Mouse (Mus musculus) midbrain, embryonic 16.5 days (tissue): ENCODE data around the gene Slc1a6. TPM values are rescaled to one million over a fixed set of nuclear protein-coding genes. Genes with fewer than 3 reads are reported as not detected.

ENCODE experiments used
- ATAC-seq: fragments of 200-750 bp; cut with Nextera tagmentation; 2 replicates; pipeline ENCODE4 v1.8.0; 2017; ENCODE audit warnings: moderate TSS enrichment
- H3K27ac ChIP-seq: fragments of 300-500 bp; sonication (generic); 2 replicates; pipeline ENCODE4 v1.5.1; 2014; ENCODE audit warnings: mild to moderate bottlenecking, low read length, mixed read lengths
- H3K27me3 ChIP-seq: fragments of 300-500 bp; sonication (generic); 2 replicates; pipeline ENCODE4 v1.6.1; 2014; ENCODE audit warnings: low read depth, low read length, mixed read lengths; ENCODE audit not compliant: control insufficient read depth, insufficient read depth
- H3K36me3 ChIP-seq: fragments of 300-500 bp; sonication (generic); 2 replicates; pipeline ENCODE4 v1.6.1; 2014; ENCODE audit warnings: mild to moderate bottlenecking, low read length, moderate library complexity, mixed read lengths; ENCODE audit not compliant: control insufficient read depth, insufficient read depth
- H3K4me1 ChIP-seq: fragments of 300-500 bp; sonication (generic); 2 replicates; pipeline ENCODE4 v1.6.1; 2014; ENCODE audit warnings: mild to moderate bottlenecking, low read length, mixed read lengths; ENCODE audit not compliant: control insufficient read depth, insufficient read depth
- H3K4me2 ChIP-seq: fragments of 300-500 bp; sonication (generic); 2 replicates; pipeline ENCODE4 v1.6.1; 2014; ENCODE audit warnings: mild to moderate bottlenecking, low read length, mixed read lengths
- H3K4me3 ChIP-seq: fragments of 300-500 bp; sonication (generic); 2 replicates; pipeline ENCODE4 v1.5.1; 2014; ENCODE audit warnings: low read depth, mild to moderate bottlenecking, low read length, moderate library complexity, mixed read lengths
- H3K9ac ChIP-seq: fragments of 300-500 bp; sonication (generic); 2 replicates; pipeline ENCODE4 v1.6.1; 2014; ENCODE audit warnings: low read depth, low read length, mixed read lengths
- H3K9me3 ChIP-seq: fragments of 300-500 bp; sonication (generic); replicated peaks from 2 replicates; pipeline ENCODE4 v1.6.1; 2014; ENCODE audit warnings: mild to moderate bottlenecking, low read length, mixed read lengths; ENCODE audit not compliant: control insufficient read depth, poor library complexity, severe bottlenecking
- WGBS: fragments of 180-500 bp; shearing (Covaris S2); extraction: QIAGEN DNeasy Blood & Tissue Kit; methylation state at CpG from one replicate; pipeline ENCODE4 v1.1.7; 2014; 5-methylcytosine and 5-hydroxymethylcytosine counted together
- polyA plus RNA-seq: library from polyadenylated mRNA; unstranded; fragments of >200 nt; fragmentation: Nextera tagmentation; extraction: Ambion mirVana; gene quantifications from 2 replicates; pipeline ENCODE4 v1.2.1, GENCODE M21; 2015

Gene Slc1a6
- 16.8 and 23.9 TPM in 2 replicates for polyA plus RNA-seq

DNA sequence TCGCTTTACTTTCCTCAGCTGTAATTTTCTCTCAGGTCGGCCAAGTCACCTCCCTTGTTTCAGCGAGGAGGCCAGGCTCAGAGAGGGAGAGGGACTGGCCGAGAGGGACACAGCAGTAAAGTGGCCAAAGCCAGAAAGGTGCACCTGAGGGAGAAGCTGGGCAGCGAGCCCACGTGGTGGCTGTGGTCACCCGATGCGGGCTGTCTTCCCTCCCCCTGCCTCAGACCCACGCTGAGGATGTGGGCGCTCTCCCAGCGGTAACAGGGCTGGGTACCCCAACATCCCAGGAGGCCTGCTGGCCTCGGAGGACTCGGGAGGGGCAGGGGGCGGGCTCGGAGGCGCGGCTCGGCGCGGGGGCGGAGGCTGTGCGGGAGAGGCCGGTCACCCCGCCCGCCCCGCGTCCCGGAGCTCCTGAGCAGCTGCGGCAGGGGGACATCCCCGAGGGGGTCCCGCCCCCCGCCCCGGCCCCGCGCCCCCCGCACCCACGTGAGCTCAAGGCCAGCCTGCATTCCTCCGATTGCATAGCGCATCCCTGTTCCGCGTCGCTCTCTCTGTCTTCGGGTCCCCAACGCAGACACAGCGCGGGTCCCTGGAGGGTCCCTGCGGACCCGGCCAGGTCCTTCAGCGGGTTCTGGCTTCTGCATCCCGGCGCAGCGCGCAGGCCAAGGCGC is at the start of gene Slc1a6:
Slc1a6 (plus strand) TSS at position 516 of the 671 bp plus-strand sequence.
- Histone ChIP-seq H3K4me3 (peak within 1 kb of the TSS; percentile 64), H3K4me2 (peak within 1 kb of the TSS; percentile 86), H3K9ac (peak within 1 kb of the TSS; percentile 84), H3K27me3 (no peaks in the 10 kb centered on the region), H3K4me1 (peaks cover 11% of the 10 kb centered on the region), H3K27ac (peak within 1 kb of the TSS; percentile 45), H3K9me3 (no peaks in the 10 kb centered on the region), H3K36me3 (no peaks in the 10 kb centered on the region)
- under 1% methylated on average over 35 of the region's 54 CpGs for WGBS
- ATAC-seq = peak; percentile 80

DNA sequence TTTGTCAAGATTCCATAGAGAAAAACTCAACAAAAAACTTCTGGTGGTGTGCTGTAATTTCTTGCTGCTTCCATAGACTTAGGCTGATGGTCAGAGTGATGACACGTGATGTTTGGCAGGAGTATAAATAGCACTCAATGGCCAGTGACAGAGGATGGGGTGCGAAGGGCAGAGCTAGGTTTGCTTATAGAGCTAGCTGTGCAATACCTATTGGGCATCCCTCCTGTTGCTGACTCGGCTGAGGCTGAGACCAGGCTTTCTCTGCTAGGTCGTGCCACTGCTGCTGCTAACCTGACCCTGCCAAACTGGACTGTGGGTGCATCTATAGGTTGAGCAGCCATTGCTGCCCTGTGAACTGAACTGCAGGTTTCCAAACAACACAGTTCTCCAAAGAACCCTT is 40.5 kb upstream of the Slc1a6 start:
- no peaks in the 10 kb centered on the region; the same call in 1 of the 2 replicates for H3K9me3 ChIP-seq
- H3K27ac ChIP-seq = no peak overlapping the region
- no peaks in the 10 kb centered on the region for H3K4me1 ChIP-seq
- H3K36me3 ChIP-seq = no peaks in the 10 kb centered on the region
- H3K4me2 ChIP-seq = no peak overlapping the region
- WGBS = 74% methylated on average over 4 of the region's 4 CpGs
- no peak overlapping the region for H3K4me3 ChIP-seq
- no peaks in the 10 kb centered on the region for H3K27me3 ChIP-seq
- ATAC-seq = no peak
- no peak overlapping the region for H3K9ac ChIP-seq

DNA sequence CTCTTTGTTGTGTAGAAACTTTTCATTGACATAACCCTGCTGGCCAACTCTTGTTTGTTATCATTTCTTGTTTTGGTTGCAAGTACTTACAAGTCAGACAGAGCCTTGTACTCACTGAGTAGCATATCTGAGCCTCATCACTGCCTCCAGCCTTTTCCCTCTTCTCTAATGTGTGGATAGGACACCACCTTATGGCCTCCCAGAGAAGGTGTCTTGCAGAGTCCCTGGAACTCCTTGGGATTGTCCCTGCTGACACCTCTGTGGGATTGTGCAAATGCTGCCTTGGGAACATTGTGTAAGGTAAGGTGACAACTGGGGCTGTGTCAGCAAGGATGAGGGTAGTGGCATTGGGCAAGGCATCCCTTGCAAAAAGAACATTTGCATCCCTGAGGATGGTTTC is 36.6 kb upstream of the Slc1a6 start:
- Histone ChIP-seq H3K9me3 (no peaks in the 10 kb centered on the region), H3K4me2 (no peak overlapping the region), H3K4me3 (no peak overlapping the region), H3K9ac (no peak overlapping the region), H3K4me1 (peaks cover 10% of the 10 kb centered on the region), H3K27ac (no peak overlapping the region), H3K27me3 (peaks cover 2% of the 10 kb centered on the region; the same call in 1 of the 2 replicates), H3K36me3 (no peaks in the 10 kb centered on the region)
- no peak for ATAC-seq

DNA sequence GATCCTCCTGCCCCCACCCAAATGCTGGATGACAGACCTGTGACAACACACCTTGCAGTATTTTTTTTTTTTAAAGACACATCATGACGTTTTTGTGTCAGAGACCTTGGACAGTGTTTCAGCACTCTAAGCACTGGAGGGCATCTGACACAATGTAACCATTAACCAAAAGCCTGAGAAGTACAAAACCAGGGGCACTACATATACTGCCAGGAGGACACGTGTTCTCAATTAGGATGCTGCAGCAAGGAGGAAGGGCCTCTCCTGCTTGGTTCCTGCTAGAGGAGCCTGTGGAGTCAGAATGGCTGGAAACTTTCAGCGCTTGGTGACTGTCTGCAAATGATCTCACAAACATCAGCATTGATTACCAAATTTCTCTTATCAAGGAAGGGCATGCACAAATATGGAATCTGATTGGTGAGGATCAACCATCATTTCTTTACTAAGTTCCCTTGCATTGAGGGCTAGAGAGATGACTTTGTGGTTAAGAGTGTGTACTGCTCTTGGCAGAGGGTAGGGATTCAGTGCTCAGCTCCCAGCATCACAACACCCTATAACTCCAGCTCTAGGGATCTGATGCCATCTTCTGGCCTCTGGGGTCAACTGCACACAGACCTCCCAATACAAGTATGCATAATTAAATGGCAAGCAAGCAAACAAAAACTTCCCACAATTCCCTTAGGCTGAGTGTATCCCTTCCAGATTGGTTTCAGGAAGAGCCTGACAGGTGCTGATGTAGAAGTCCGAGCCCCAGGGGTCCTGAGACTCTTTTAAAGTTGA is 34.7 kb upstream of the Slc1a6 start:
- no peaks in the 10 kb centered on the region for H3K9me3 ChIP-seq
- H3K4me3 ChIP-seq = no peak overlapping the region
- WGBS = 70% methylated on average over 4 of the region's 4 CpGs
- H3K27me3 ChIP-seq = peaks cover 3% of the 10 kb centered on the region; the same call in 1 of the 2 replicates
- no peak overlapping the region for H3K27ac ChIP-seq
- peaks cover 10% of the 10 kb centered on the region for H3K4me1 ChIP-seq
- no peaks in the 10 kb centered on the region for H3K36me3 ChIP-seq
- no peak for ATAC-seq
- H3K4me2 ChIP-seq = no peak overlapping the region
- no peak overlapping the region for H3K9ac ChIP-seq

DNA sequence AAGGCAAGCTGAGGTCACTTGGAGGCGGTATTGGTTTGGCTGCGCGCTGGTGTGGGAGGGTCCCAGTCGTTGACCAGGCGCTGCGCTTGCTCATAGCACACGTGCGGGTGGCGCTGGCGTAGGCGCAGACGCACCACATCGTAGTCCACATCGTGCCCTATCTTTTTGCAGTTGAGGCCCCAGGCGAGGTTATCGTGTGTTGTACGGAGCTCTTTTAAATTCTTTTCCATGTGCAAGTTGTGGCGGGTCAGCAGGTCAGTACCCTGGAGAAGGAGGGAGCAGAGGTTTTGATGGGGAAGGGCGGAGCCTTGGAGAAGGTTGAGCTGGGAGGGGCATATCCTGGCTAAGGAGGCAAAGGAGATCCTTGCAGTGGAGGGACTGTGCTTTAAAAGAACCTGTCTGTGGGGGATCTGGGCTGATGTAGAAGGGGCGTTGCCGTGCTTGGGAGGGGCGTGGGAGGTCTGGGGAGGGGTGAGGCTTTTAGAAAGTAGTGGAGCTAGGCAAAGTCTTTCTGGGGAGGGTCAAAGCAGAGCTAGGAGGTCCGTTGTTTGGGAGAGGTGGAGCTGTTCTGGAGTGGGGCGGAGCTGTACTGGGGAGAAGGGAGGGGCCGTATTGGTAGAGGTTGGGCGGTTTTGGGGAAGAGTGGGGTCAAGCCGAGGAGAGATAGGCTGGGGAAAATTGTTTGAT is 33.1 kb upstream of the Slc1a6 start:
- Histone ChIP-seq H3K4me2 (peak overlapping the region; percentile 58), H3K27ac (peak overlapping the region; percentile 56), H3K9me3 (no peaks in the 10 kb centered on the region), H3K4me1 (peaks cover 14% of the 10 kb centered on the region), H3K4me3 (peak overlapping the region; percentile 44), H3K36me3 (no peaks in the 10 kb centered on the region), H3K27me3 (peaks cover 3% of the 10 kb centered on the region; the same call in 1 of the 2 replicates), H3K9ac (peak overlapping the region; percentile 58)
- 1% methylated on average over 27 of the region's 27 CpGs for WGBS
- ATAC-seq = peak; percentile 94

DNA sequence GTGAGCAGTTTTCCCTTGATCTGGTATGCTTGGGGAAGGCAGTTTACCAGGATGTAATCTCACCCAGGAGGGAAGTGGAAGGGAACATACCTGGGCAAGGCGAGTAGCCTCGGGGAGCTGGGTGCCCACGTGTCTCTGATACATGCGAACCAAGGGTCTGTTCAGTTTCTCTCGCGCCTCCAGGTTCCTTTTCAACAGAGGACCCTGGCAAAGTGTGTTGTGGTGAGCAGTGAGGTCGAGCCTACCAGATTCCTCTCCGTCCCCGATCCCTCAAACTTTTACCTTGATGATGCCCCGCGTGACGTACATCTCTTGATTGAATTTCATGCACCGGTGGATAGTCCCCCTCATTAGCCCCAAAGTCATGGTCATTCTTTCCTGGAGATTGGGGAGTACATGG is 32.1 kb upstream of the Slc1a6 start:
- Histone ChIP-seq H3K4me2 (peak overlapping the region; percentile 58), H3K27me3 (peaks cover 3% of the 10 kb centered on the region; the same call in 1 of the 2 replicates), H3K36me3 (no peaks in the 10 kb centered on the region), H3K4me3 (peak overlapping the region; percentile 44), H3K27ac (no peak overlapping the region), H3K9ac (peak overlapping the region; percentile 58), H3K4me1 (peaks cover 17% of the 10 kb centered on the region), H3K9me3 (no peaks in the 10 kb centered on the region)
- no peak for ATAC-seq
- WGBS = 81% methylated on average over 13 of the region's 13 CpGs

DNA sequence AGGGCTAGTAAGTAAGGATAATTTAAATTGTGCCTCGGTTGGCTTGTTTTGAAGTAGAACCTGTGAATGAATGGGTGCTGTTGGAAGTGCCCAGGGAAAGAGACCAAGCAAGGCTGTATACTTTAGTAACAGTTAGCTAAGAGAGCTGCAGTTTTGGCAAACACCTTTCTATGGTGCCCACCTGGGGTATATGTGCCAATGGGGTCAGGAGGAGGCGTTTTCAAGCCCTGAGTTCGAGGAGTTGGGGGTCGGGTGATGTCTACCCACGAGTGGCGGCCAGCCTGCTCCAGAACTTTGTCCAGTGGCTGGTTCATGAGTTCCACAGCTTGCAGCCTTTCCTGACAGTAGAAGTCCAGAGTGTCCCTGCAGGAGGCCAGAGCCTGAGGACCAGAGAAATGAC is 31.4 kb upstream of the Slc1a6 start:
- Histone ChIP-seq H3K36me3 (no peaks in the 10 kb centered on the region), H3K4me3 (no peak overlapping the region)
- ATAC-seq = no peak

DNA sequence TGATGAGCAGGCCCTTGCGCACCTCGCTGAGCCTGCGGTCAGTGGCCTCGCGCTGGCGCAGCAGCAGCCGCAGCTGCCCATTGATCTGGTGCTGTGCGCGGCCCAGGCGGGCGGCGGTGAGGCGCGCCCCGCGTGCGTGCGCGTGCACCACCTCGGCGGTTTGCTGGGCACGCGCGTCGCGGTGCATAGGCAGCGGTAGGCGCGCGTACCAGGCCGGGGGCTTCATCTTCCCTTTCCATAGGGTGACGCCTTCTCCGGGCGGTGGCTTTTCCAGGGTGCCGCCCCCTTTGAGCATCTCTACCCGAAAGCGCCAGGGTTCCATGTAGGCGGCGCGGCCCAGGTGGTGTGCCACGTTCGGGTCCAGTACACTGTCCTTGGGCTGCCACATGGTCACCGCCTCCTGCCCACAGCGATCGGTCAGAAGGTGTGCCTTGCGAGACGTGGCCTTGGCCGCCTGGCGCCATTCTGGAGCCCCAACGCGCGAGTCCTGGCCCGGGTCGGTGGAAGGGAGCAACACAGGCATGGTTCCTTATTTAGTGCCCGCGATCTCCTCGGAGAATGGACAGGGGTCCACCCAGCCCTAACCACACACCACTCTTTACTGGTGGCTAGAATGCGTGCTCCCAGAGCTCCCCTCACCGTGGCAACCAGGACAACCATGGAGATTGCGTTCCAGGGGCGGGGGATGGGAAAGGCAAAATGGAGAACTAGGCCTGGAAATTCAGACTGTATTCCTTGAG is 27.7 kb upstream of the Slc1a6 start, which contains the start of gene Ccdc105:
Ccdc105 (minus strand) TSS at position 614 of the 740 bp plus-strand sequence.
- Histone ChIP-seq H3K9me3 (no peaks in the 10 kb centered on the region), H3K4me2 (peak within 1 kb of the TSS; percentile 89), H3K4me3 (peak within 1 kb of the TSS; percentile 59), H3K9ac (peak within 1 kb of the TSS; percentile 89), H3K4me1 (peaks cover 18% of the 10 kb centered on the region), H3K27ac (peak within 1 kb of the TSS; percentile 96), H3K27me3 (peaks cover 3% of the 10 kb centered on the region; the same call in 1 of the 2 replicates), H3K36me3 (no peaks in the 10 kb centered on the region)
- WGBS = under 1% methylated on average over 60 of the region's 61 CpGs
- ATAC-seq = peak; percentile 94

More for the DNA sequence above, 31.4 kb upstream of the Slc1a6 start:
- H3K9ac ChIP-seq = no peak overlapping the region
- H3K27me3 ChIP-seq = peaks cover 3% of the 10 kb centered on the region; the same call in 1 of the 2 replicates
- no peak overlapping the region for H3K4me2 ChIP-seq
- no peaks in the 10 kb centered on the region for H3K9me3 ChIP-seq
- H3K4me1 ChIP-seq = peaks cover 18% of the 10 kb centered on the region
- no peak overlapping the region for H3K27ac ChIP-seq
- 87% methylated on average over 6 of the region's 6 CpGs for WGBS
